Mouse (Mus musculus): ENCODE results near the gene Tamm41.

- no peak for TF ChIP-seq CTCF (conservative IDR thresholded peaks at IDR 0.05; ENCODE audit: insufficient read depth, insufficient read length, low read depth, low read length)
- no peak for TF ChIP-seq POLR2A (IDR thresholded peaks at IDR 0.05; ENCODE audit: low read depth, low read length)
These were observed 39.3 kb upstream of the Tamm41 start for GRCm38 (mm10) chr6:115076781-115077575.
